Mouse (Mus musculus): ENCODE measurements around the gene Cdc73.

- TF ChIP-seq CTCF (IDR thresholded peaks at IDR 0.05; ENCODE audit: low read depth, low read length) (no peak), POLR2A (IDR thresholded peaks at IDR 0.05; ENCODE audit: extremely low read depth, insufficient read depth, low read length) (no peak)
These were observed 89.8 kb downstream of the Cdc73 start for GRCm38 (mm10) chr1:143612901-143613300.
